Mouse (Mus musculus) hindbrain, embryonic 15.5 days (tissue): ENCODE measurements around the gene Scyl1. TPM values are rescaled to one million over a fixed set of nuclear protein-coding genes. Genes with fewer than 3 reads are reported as not detected.
A peak's percentile ranks its signal among the peaks of the same experiment; 100 is the strongest.

Experiments used
- ATAC-seq: fragments of 200-750 bp; cut with Nextera tagmentation; 2 replicates; pipeline ENCODE4 v1.8.0; 2017; ENCODE audit warnings: low read depth, moderate number of reproducible peaks, moderate TSS enrichment; ENCODE audit not compliant: low FRiP score
- H3K27ac ChIP-seq: fragments of 300-500 bp; sonication (generic); replicated peaks from 2 replicates; pipeline ENCODE4 v1.5.1; 2015; ENCODE audit warnings: mild to moderate bottlenecking, inconsistent platforms
- H3K27me3 ChIP-seq: fragments of 300-500 bp; sonication (generic); 2 replicates; pipeline ENCODE4 v1.6.1; 2015; ENCODE audit warnings: control low read depth, inconsistent platforms
- H3K36me3 ChIP-seq: fragments of 300-500 bp; sonication (generic); 2 replicates; pipeline ENCODE4 v1.6.1; 2015; ENCODE audit warnings: control low read depth, inconsistent platforms
- H3K4me1 ChIP-seq: fragments of 300-500 bp; sonication (generic); replicated peaks from 2 replicates; pipeline ENCODE4 v1.6.1; 2015; ENCODE audit warnings: control low read depth, inconsistent platforms
- H3K4me2 ChIP-seq: fragments of 300-500 bp; sonication (generic); 2 replicates; pipeline ENCODE4 v1.6.1; 2015; ENCODE audit warnings: moderate library complexity, mild to moderate bottlenecking, inconsistent platforms
- H3K4me3 ChIP-seq: fragments of 300-500 bp; sonication (generic); 2 replicates; pipeline ENCODE4 v1.5.1; 2015; ENCODE audit warnings: mild to moderate bottlenecking, inconsistent platforms
- H3K9ac ChIP-seq: fragments of 300-500 bp; sonication (generic); 2 replicates; pipeline ENCODE4 v1.6.1; 2015; ENCODE audit warnings: inconsistent platforms
- H3K9me3 ChIP-seq: fragments of 300-500 bp; sonication (generic); 2 replicates; pipeline ENCODE4 v1.6.1; 2016; ENCODE audit warnings: control low read depth, inconsistent platforms
- WGBS: fragments of 180-500 bp; shearing (Covaris S2); methylation state at CpG from one replicate; pipeline ENCODE4 v1.1.7; 2015; 5-methylcytosine and 5-hydroxymethylcytosine counted together
- polyA plus RNA-seq: library from polyadenylated mRNA; unstranded; fragments of >200 nt; fragmentation: Nextera tagmentation; extraction: Ambion mirVana; gene quantifications from 2 replicates; pipeline ENCODE4 v1.2.1, GENCODE M21; 2015

The Scyl1 gene
- polyA plus RNA-seq, 1 experiment from 2014 or later = 92.6 TPM

- Histone ChIP-seq H3K27me3 (no peaks in the 10 kb centered on the region), H3K9me3 (no peaks in the 10 kb centered on the region), H3K36me3 (peaks cover 12% of the 10 kb centered on the region), H3K4me1 (peaks cover 37% of the 10 kb centered on the region), H3K4me3 (peak overlapping the region; percentile 93), H3K9ac (peak overlapping the region; percentile 98), H3K27ac (peak overlapping the region; percentile 100), H3K4me2 (peak overlapping the region; percentile 92)
- WGBS = under 1% methylated on average over 25 of the region's 25 CpGs
- no peak for ATAC-seq
These were observed 31.0 kb upstream of the Scyl1 start for GRCm38 (mm10) chr19:5802011-5802786.

- H3K9me3 ChIP-seq = no peaks in the 10 kb centered on the region
- no peaks in the 10 kb centered on the region for H3K27me3 ChIP-seq
- peak overlapping the region; percentile 92 for H3K4me2 ChIP-seq
- peaks cover 39% of the 10 kb centered on the region for H3K4me1 ChIP-seq
- H3K27ac ChIP-seq = peak overlapping the region; percentile 100
- ATAC-seq = no peak
- 3% methylated on average over 3 of the region's 3 CpGs for WGBS
- H3K4me3 ChIP-seq = peak overlapping the region; percentile 93
- H3K9ac ChIP-seq = peak overlapping the region; percentile 98
- peaks cover 19% of the 10 kb centered on the region for H3K36me3 ChIP-seq
These were observed 30.3 kb upstream of the Scyl1 start for GRCm38 (mm10) chr19:5801432-5801964.

- ATAC-seq = no peak
- Histone ChIP-seq H3K27ac (peak overlapping the region; percentile 100), H3K4me2 (peak overlapping the region; percentile 92), H3K4me1 (peaks cover 40% of the 10 kb centered on the region), H3K9ac (peak overlapping the region; percentile 98), H3K36me3 (peaks cover 25% of the 10 kb centered on the region), H3K27me3 (no peaks in the 10 kb centered on the region), H3K9me3 (no peaks in the 10 kb centered on the region), H3K4me3 (peak overlapping the region; percentile 93)
- 1% methylated on average over 19 of the region's 19 CpGs for WGBS
These were observed 29.6 kb upstream of the Scyl1 start for GRCm38 (mm10) chr19:5800632-5801431.

GRCm38 (mm10) chr19:5800350-5800631 lies 29.1 kb upstream of the Scyl1 start:
- Histone ChIP-seq H3K9ac (peak overlapping the region; percentile 98), H3K4me3 (peak overlapping the region; percentile 93), H3K9me3 (no peaks in the 10 kb centered on the region), H3K4me2 (peak overlapping the region; percentile 92), H3K27ac (peak overlapping the region; percentile 100), H3K4me1 (peaks cover 43% of the 10 kb centered on the region), H3K27me3 (no peaks in the 10 kb centered on the region), H3K36me3 (peaks cover 31% of the 10 kb centered on the region)
- 2% methylated on average over 2 of the region's 2 CpGs for WGBS
- no peak for ATAC-seq

- H3K27me3 ChIP-seq = no peaks in the 10 kb centered on the region
- peak overlapping the region; percentile 98 for H3K9ac ChIP-seq
- peaks cover 36% of the 10 kb centered on the region for H3K36me3 ChIP-seq
- peak overlapping the region; percentile 92 for H3K4me2 ChIP-seq
- no peaks in the 10 kb centered on the region for H3K9me3 ChIP-seq
- ATAC-seq = no peak
- peak overlapping the region; percentile 100 for H3K27ac ChIP-seq
- WGBS = under 1% methylated on average over 10 of the region's 10 CpGs
- H3K4me1 ChIP-seq = peaks cover 44% of the 10 kb centered on the region
- peak overlapping the region; percentile 93 for H3K4me3 ChIP-seq
These were observed 28.5 kb upstream of the Scyl1 start for GRCm38 (mm10) chr19:5799566-5800349.

- WGBS = under 1% methylated on average over 7 of the region's 7 CpGs
These were observed 27.7 kb upstream of the Scyl1 start for GRCm38 (mm10) chr19:5798700-5799479.

GRCm38 (mm10) chr19:5797381-5798111 lies 26.3 kb upstream of the Scyl1 start:
- Histone ChIP-seq H3K4me3 (peak overlapping the region; percentile 93), H3K4me2 (peak overlapping the region; percentile 92), H3K9ac (peak overlapping the region; percentile 78), H3K27ac (0 out of 2 replicates have a peak overlapping the region, but pooled peaks have one; percentile 42), H3K36me3 (peaks cover 37% of the 10 kb centered on the region), H3K9me3 (no peaks in the 10 kb centered on the region), H3K27me3 (no peaks in the 10 kb centered on the region), H3K4me1 (peaks cover 46% of the 10 kb centered on the region)
- no peak for ATAC-seq
- WGBS = 10% methylated on average over 7 of the region's 7 CpGs

More at GRCm38 (mm10) chr19:5798700-5799479, 27.7 kb upstream of the Scyl1 start:
- H3K9ac ChIP-seq = peak overlapping the region; percentile 66
- no peaks in the 10 kb centered on the region for H3K27me3 ChIP-seq
- peak overlapping the region; percentile 93 for H3K4me3 ChIP-seq
- H3K36me3 ChIP-seq = peaks cover 37% of the 10 kb centered on the region
- H3K27ac ChIP-seq = peak overlapping the region; percentile 56; the same call in 1 of the 2 replicates
- H3K4me2 ChIP-seq = peak overlapping the region; percentile 92
- H3K4me1 ChIP-seq = peaks cover 42% of the 10 kb centered on the region
- H3K9me3 ChIP-seq = no peaks in the 10 kb centered on the region
- no peak for ATAC-seq

GRCm38 (mm10) chr19:5796573-5797111 lies 25.4 kb upstream of the Scyl1 start:
- H3K4me3 ChIP-seq = peak overlapping the region; percentile 93
- ATAC-seq = no peak

GRCm38 (mm10) chr19:5795668-5796572 lies 24.7 kb upstream of the Scyl1 start:
- H3K9ac ChIP-seq = peak overlapping the region; percentile 78
- 50% methylated on average over 11 of the region's 11 CpGs for WGBS
- peaks cover 46% of the 10 kb centered on the region for H3K4me1 ChIP-seq

More at GRCm38 (mm10) chr19:5796573-5797111, 25.4 kb upstream of the Scyl1 start:
- H3K27me3 ChIP-seq = no peaks in the 10 kb centered on the region
- H3K4me1 ChIP-seq = peaks cover 46% of the 10 kb centered on the region
- peaks cover 37% of the 10 kb centered on the region for H3K36me3 ChIP-seq
- WGBS = 39% methylated on average over 7 of the region's 7 CpGs
- H3K27ac ChIP-seq = peak overlapping the region; percentile 17; the same call in 1 of the 2 replicates
- H3K4me2 ChIP-seq = peak overlapping the region; percentile 92
- peak overlapping the region; percentile 78 for H3K9ac ChIP-seq
- H3K9me3 ChIP-seq = no peaks in the 10 kb centered on the region

More at GRCm38 (mm10) chr19:5795668-5796572, 24.7 kb upstream of the Scyl1 start:
- Histone ChIP-seq H3K27me3 (no peaks in the 10 kb centered on the region), H3K4me2 (peak overlapping the region; percentile 92), H3K4me3 (peak overlapping the region; percentile 93), H3K27ac (peak overlapping the region; percentile 51), H3K36me3 (peaks cover 37% of the 10 kb centered on the region), H3K9me3 (no peaks in the 10 kb centered on the region)
- ATAC-seq = no peak
